Mouse (Mus musculus): ENCODE data around the gene Efcc1. TPM values are rescaled to one million over a fixed set of nuclear protein-coding genes. Genes with fewer than 3 reads are reported as not detected.

The Efcc1 gene
- total RNA-seq (2023), result not detected in 2 replicates

DNA sequence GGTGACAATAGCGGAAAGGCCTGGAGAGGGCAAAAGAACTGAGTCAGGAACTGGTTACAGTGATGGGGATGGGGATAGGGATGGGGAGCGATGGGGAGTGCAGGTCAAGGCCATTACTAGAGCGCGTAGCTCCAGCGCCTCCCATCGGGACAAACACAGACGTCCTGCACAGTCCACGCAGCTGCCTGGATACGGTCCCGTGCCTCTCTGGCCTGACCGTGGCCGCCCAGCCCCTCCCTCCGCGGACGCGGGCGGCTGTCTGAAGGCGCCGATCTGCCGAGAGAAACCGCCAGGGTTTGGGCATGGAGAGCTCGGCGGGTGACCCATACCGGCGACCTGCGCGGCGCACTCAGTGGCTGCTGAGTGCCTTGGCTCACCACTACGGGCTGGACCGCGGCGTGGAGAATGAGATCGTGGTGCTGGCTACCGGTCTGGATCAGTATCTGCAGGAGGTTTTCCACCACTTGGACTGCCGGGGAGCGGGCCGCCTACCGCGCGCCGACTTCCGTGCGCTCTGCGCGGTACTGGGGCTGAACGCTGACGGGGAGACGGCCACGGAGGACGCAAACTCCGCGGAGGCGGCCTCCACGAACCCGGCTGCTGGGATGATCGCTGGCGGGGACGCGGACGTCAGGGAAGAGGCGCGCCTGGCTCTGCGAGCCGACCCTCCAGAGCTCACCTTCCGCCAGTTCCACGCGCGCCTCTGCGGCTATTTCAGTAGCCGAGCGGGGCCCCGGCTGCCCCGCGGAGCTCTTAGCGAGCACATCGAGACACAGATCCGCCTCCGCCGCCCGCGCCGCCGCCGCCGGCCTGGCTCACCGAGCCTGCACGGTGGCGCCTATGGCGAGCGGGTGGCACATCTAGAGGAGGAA, at the start of gene Efcc1:
Gene Efcc1, plus strand, starts transcription at position 279 of the 872 bp plus-strand sequence.

DNA sequence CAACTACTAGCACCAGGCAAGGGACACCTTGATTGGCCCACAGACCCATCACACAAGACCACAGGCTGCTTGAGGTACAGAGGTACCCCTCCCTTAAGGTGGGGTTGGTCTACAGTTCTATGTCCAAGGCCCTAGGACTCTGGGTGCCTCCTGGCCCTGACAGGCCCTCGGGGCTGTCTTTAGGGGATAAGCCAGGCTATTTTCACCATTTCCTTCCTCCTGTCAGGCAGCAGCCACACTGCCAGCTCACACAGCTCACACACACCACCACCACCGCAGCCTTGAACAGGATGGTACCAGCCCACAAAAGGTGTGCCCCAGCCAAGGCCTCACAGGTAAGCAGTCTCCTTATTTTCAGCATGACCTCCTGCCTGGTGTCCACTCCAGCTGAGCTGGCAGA, 47.2 kb downstream of the Efcc1 start, which contains the start of gene Gp9:
Gene Gp9, plus strand, starts transcription at position 231 of the 400 bp plus-strand sequence.

Other genes with a start within 250 kb of the Efcc1 start
- 112 and 121 TPM in 2 replicates for gene Arhgap25, start 197.6 kb upstream of the Efcc1 start, total RNA-seq (2023)
- gene Prokr1, start 140.1 kb upstream of the Efcc1 start, total RNA-seq (2023), result 0.16 TPM in 1 of 2 replicates, not detected in the other
- 2.0 and 2.2 TPM in 2 replicates for gene Aplf, start 58.7 kb upstream of the Efcc1 start, total RNA-seq (2023)
- 1.5 and 3.6 TPM in 2 replicates for gene Gp9, start 47.2 kb downstream of the Efcc1 start, total RNA-seq (2023)
- gene Rab43, start 81.3 kb downstream of the Efcc1 start, total RNA-seq (2023), result 54.8 and 58.6 TPM in 2 replicates
- gene Gm45140, start 104.9 kb downstream of the Efcc1 start, total RNA-seq (2023), result 2.3 and 7.9 TPM in 2 replicates
- 31.2 and 34.1 TPM in 2 replicates for gene Isy1, start 107.9 kb downstream of the Efcc1 start, total RNA-seq (2023)
- 127 and 159 TPM in 2 replicates for gene Cnbp, start 120.2 kb downstream of the Efcc1 start, total RNA-seq (2023)
- 61.7 and 74.7 TPM in 2 replicates for gene Copg1, start 156.9 kb downstream of the Efcc1 start, total RNA-seq (2023)
- gene Hmces, start 183.1 kb downstream of the Efcc1 start, total RNA-seq (2023), result 15.0 and 20.6 TPM in 2 replicates

Measured in neutrophil, adult 65 days (primary cell).